16 mouse cellular contexts compared by ENCODE assay signal in the genomic region with DNA sequence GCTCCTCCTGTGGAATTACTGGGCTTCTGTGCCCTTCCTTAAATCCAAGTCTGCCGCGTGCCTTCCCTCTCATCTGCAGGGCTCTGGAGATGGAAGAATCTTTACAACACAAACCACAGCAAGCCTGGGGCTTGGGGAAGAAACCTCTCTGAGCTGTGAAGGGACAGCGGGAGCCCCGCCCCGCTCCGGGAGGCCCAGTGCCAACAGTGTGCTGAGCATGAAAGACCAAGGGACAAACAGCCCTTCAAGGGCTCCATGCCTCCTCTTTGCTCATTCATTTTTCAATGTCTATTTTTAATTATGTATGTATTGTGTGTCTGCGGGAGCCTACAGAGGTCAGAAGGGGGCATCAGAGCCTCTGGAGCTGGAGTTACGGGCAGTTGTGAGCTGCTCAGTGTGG. TPM values are rescaled to one million over a fixed set of nuclear protein-coding genes. Genes with fewer than 3 reads are reported as not detected.
DNase-seq lines count a peak whose midpoint lies in the region; ATAC-seq and TF ChIP-seq lines count a peak whose summit lies in the region.
"Had no signal": no experiment of that assay in that cellular context is flagged by ENCODE, and none has a peak within 500 bp of the region (broad histone marks: within the 10 kb centered on the region; RNA-seq: fewer than 3 reads in every experiment).

No protein-coding gene starts in this region.

- peak overlapping the region; percentile 13; the same call in 1 of the 2 replicates for H3K4me2 ChIP-seq in heart, embryonic 13.5 days
- H3K4me2 ChIP-seq in forebrain, postnatal 0 days (ENCODE audit: low read depth), result no peak overlapping the region
- no peak overlapping the region for H3K4me2 ChIP-seq in midbrain, embryonic 14.5 days (ENCODE audit: low read length)
- H3K4me2 ChIP-seq: embryonic facial prominence, embryonic 12.5 days; liver, embryonic 15.5 days had no signal

- H3K36me3 ChIP-seq in heart, embryonic 13.5 days, result peaks cover 30% of the 10 kb centered on the region
- H3K36me3 ChIP-seq in forebrain, postnatal 0 days (ENCODE audit: insufficient read depth), result peaks cover 20% of the 10 kb centered on the region
- H3K36me3 ChIP-seq in midbrain, embryonic 14.5 days (ENCODE audit: control insufficient read depth, insufficient read depth, low read length), result peaks cover 42% of the 10 kb centered on the region
- H3K36me3 ChIP-seq: embryonic facial prominence, embryonic 12.5 days; liver, embryonic 15.5 days had no signal

- no peak overlapping the region for H3K9ac ChIP-seq in heart, embryonic 13.5 days
- H3K9ac ChIP-seq in forebrain, postnatal 0 days, result no peak overlapping the region
- H3K9ac ChIP-seq in midbrain, embryonic 14.5 days (replicated peaks; ENCODE audit: low read length), result no peak overlapping the region
- H3K9ac ChIP-seq: embryonic facial prominence, embryonic 12.5 days; liver, embryonic 15.5 days had no signal

- no peak for ATAC-seq in heart, embryonic 13.5 days (ENCODE audit: extremely low read depth, insufficient number of reproducible peaks, low FRiP score, low TSS enrichment)
- ATAC-seq in forebrain, postnatal 0 days, result 0 out of 2 replicates have a peak, but pooled peaks have one; percentile 34
- ATAC-seq in midbrain, embryonic 14.5 days (ENCODE audit: low FRiP score, low TSS enrichment), result no peak

- H3K27me3 ChIP-seq in heart, embryonic 13.5 days (replicated peaks), result no peaks in the 10 kb centered on the region
- no peaks in the 10 kb centered on the region for H3K27me3 ChIP-seq in forebrain, postnatal 0 days (ENCODE audit: insufficient read depth, low read length)
- H3K27me3 ChIP-seq in midbrain, embryonic 14.5 days (ENCODE audit: control insufficient read depth, insufficient read depth, low read length), result no peaks in the 10 kb centered on the region
- H3K27me3 ChIP-seq: embryonic facial prominence, embryonic 12.5 days; liver, embryonic 15.5 days had no signal

- H3K9me3 ChIP-seq in heart, embryonic 13.5 days, result no peaks in the 10 kb centered on the region
- no peaks in the 10 kb centered on the region for H3K9me3 ChIP-seq in forebrain, postnatal 0 days (ENCODE audit: low read length)
- H3K9me3 ChIP-seq in midbrain, embryonic 14.5 days (ENCODE audit: control insufficient read depth, low read length), result no peaks in the 10 kb centered on the region
- H3K9me3 ChIP-seq: embryonic facial prominence, embryonic 12.5 days; liver, embryonic 15.5 days had no signal

- TF ChIP-seq CTCF in forebrain, postnatal 0 days (IDR thresholded peaks at IDR 0.05; ENCODE audit: low read depth), result no peak

- H3K4me3 ChIP-seq in heart, embryonic 13.5 days, result no peak overlapping the region
- H3K4me3 ChIP-seq in forebrain, postnatal 0 days (ENCODE audit: low read depth, low read length), result no peak overlapping the region
- no peak overlapping the region for H3K4me3 ChIP-seq in midbrain, embryonic 14.5 days (replicated peaks; ENCODE audit: low read depth, low read length)
- H3K4me3 ChIP-seq: embryonic facial prominence, embryonic 12.5 days; liver, embryonic 15.5 days had no signal

- intact Hi-C loops in heart, postnatal 25 days (cut with DNase I), result no loop called here

- no peak for DNase-seq in heart, postnatal 25 days (ENCODE audit: low spot score)
- peak; percentile 30 for DNase-seq in 3134 (ENCODE audit: extremely low read depth, insufficient read length, low spot score)
- no peak for DNase-seq in forebrain, postnatal 0 days
- peak; percentile 42 for DNase-seq in midbrain, embryonic 14.5 days
- no peak for DNase-seq in gastrocnemius, postnatal 25 days
- no peak for DNase-seq in cerebellum, postnatal 4 days (ENCODE audit: low spot score in 2 of 2)
- no peak for DNase-seq in urinary bladder, postnatal 25 days (ENCODE audit: low spot score)
- DNase-seq: adrenal gland, postnatal 14 days; cerebellum, postnatal 14 days; heart, postnatal 4 days; kidney, adult 18-20 months; kidney, postnatal 25 days; lung, postnatal 4 days had no signal

- H3K4me1 ChIP-seq in heart, embryonic 13.5 days, result peaks cover 7% of the 10 kb centered on the region
- no peaks in the 10 kb centered on the region for H3K4me1 ChIP-seq in forebrain, postnatal 0 days (ENCODE audit: insufficient read depth)
- H3K4me1 ChIP-seq in midbrain, embryonic 14.5 days (ENCODE audit: control insufficient read depth, insufficient read depth, low read length), result peaks cover 7% of the 10 kb centered on the region; the same call in 1 of the 2 replicates
- H3K4me1 ChIP-seq: liver, embryonic 15.5 days had no signal

- H3K27ac ChIP-seq in heart, embryonic 13.5 days (replicated peaks), result no peak overlapping the region
- H3K27ac ChIP-seq in forebrain, postnatal 0 days (ENCODE audit: low read depth, low read length), result peak overlapping the region; percentile 30; the same call in 1 of the 2 replicates
- peak overlapping the region; percentile 71; the same call in 1 of the 2 replicates for H3K27ac ChIP-seq in midbrain, embryonic 14.5 days (replicated peaks; ENCODE audit: low read depth, low read length)
- H3K27ac ChIP-seq: embryonic facial prominence, embryonic 12.5 days; liver, embryonic 15.5 days had no signal

- 58% methylated on average over 8 of the region's 8 CpGs for WGBS in heart, embryonic 13.5 days
- 43% methylated on average over 8 of the region's 8 CpGs for WGBS in forebrain, postnatal 0 days
- 54% methylated on average over 8 of the region's 8 CpGs for WGBS in midbrain, embryonic 14.5 days

RNA-seq across cellular contexts. Expression of gene Ttc12, which starts 41.3 kb away (rescaled TPM):
- 1.2 and 1.4 TPM in 2 replicates for polyA plus RNA-seq in heart, embryonic 13.5 days (2015; fragmentation: Nextera tagmentation; extraction: Ambion mirVana)
- total RNA-seq in heart, postnatal 25 days (2021), result 10 to 100 TPM in 1 of 2 experiments, 1 to 10 TPM in 1; 9.1 to 11.0 TPM
- 2.6 and 3.7 TPM in 2 replicates for total RNA-seq in forebrain, postnatal 0 days (2014; rRNA removed)
- polyA plus RNA-seq in forebrain, postnatal 0 days (2015; fragmentation: Nextera tagmentation; extraction: Ambion mirVana), result 1.2 and 2.5 TPM in 2 replicates
- polyA plus RNA-seq in midbrain, embryonic 14.5 days (2014; fragmentation: Nextera tagmentation; extraction: Ambion mirVana), result 0.94 and 1.9 TPM in 2 replicates
- under 1 TPM; 0.82 to 0.88 TPM for total RNA-seq in gastrocnemius, postnatal 25 days (2021)

Comparison
In these comparisons a context has a peak if more than half of its experiments do, and no peak if none do; other contexts are left out.
1. DNase-seq: peak in 3134 (single experiment) and midbrain, embryonic 14.5 days (single experiment); none in heart, postnatal 25 days (single experiment), forebrain, postnatal 0 days (single experiment), gastrocnemius, postnatal 25 days (single experiment), cerebellum, postnatal 4 days (0 of 2) and urinary bladder, postnatal 25 days (single experiment).